Mouse (Mus musculus) gastrocnemius, postnatal 36 days (tissue): ENCODE results near the gene Tdrd1. TPM values are rescaled to one million over a fixed set of nuclear protein-coding genes. Genes with fewer than 3 reads are reported as not detected.

Source experiments
- DNase-seq, 2 experiments: peaks; one replicate each; pipeline ENCODE4 v3.0.0; 2022
- intact Hi-C: fragments of 180-260 bp; cut with DNase I; formaldehyde crosslinking; loops from one replicate; pipeline ENCODE4 v1.15.1; 2025
- total RNA-seq, 2 experiments: library from RNA; stranded (reverse); gene quantifications; 2 replicates each; pipeline ENCODE4 v1.2.3; 2021

Gene Tdrd1
- total RNA-seq, 2 experiments from 2014 or later: not detected

DNA sequence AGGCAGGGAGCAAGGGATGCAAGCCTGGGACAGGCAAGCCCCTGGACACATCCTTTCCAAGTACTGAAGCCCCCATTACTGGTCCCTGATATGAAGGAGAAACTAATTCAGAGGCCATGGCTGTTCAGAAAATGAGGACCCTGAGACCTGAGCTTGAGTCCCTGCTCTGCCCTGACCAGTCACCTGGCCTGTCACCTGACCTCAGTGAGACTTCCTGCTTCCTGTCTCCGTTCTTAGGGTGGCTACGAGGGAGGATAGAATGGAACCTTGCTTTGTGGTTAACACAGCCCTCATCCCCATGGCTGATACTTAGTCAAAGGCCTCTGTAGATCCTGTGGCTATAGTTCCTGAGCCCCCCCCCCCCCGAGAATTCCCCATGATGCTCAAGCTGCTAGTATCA, 78.1 kb downstream of the Tdrd1 start:
- no peak for DNase-seq
- intact Hi-C loops: no loop called here

DNA sequence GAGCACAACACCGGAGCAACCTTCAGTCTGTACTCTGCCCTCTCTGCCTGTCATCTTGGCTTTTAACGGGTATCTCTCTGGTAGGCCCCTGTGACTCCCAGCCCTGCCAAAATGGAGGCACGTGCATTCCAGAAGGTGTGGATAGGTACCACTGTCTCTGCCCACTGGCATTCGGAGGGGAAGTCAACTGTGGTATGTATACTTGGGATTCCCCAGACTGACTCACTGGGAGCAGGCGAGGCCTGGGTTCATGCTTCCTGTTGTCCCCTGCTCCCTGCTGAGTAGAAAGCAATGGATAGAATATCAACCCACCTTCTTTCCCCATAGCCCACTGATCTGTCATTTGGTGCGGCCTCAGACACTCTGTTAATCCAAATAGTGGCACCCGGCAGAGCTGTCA, 79.4 kb downstream of the Tdrd1 start:
- intact Hi-C loops: loop anchor here (5.0 kb wide), 2 partner anchors 98 to 483 kb away; no protein-coding TSS in a partner anchor
- no peak for DNase-seq

DNA sequence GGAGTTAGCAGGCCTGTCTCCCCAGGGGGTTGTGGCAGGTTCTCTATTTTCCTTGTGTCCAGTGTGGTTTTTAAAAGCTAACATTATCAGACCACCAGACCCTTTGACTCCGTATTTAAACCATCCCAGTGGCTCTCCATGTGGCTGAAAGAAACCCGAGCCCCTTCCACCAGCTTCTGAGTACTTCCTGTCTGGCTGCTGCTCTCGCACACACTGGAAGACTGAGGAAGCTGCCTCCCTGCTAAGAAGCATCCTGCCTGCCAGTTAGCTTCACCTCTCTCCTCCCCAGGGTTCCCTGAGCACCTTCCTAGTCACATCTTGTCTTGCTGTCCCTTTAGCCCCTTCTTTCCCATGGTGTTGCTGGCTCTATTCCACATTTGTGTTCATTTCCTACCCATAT, 81.8 kb downstream of the Tdrd1 start:
- intact Hi-C loops: loop anchor here (5.0 kb wide), 2 partner anchors 101 to 486 kb away; no protein-coding TSS in a partner anchor
- DNase-seq: no peak

DNA sequence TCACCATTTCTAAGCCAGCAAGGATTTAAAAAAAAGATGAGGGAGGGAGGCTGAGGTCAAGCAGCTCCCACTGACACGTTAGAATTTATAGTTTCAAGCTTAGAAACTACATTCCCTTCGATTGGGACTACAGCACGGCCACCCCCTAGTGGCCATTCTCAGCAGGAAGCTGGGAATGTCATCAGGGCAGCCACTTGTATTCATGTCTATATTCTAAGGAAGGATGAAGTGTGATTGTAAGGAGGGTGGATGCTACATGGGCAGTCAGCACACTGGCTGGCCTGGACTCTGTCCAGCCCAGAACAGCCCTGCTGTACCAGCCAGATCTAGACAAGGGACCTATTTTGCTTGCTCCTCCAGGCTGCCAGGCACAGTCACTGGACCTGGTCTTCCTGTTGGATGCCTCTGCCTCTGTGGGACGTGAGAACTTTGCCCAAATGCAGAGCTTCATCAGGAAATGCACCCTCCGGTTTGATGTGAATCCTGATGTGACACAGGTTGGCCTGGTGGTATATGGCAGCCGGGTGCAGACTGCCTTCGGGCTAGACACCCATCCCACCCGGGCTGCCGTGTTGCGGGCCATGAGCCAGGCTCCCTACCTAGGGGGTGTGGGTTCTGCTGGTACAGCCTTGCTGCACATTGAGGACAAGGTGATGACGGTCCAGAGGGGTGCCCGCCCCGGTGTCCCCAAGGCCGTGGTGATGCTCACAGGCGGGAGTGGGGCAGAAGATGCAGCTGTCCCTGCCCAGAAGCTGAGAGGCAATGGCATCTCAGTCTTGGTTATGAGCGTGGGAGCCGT, 82.7 kb downstream of the Tdrd1 start:
- intact Hi-C loops: loop anchor here (5.0 kb wide), 2 partner anchors 101 to 486 kb away; no protein-coding TSS in a partner anchor
- no peak for DNase-seq

DNA sequence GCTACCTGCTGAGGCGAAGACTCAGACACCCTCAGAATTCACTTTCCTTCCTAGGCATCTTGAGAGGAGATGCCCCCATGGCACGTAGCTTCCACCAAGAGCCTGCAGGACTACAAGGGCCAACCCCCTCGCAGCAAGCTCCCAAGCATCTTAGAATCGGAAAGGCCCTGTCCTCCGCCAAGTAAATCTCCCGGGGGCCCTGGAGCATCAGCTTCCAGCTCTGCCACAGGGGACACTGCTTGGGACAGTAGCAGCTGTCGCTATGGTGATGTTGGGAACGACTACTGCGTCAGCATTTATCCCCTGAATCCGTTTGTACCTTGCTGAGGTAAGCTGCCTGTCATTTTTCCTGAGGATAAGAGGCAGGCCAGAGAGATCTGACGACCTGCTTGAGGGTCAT, 84.6 kb downstream of the Tdrd1 start:
- DNase-seq: no peak
- intact Hi-C loops: no loop called here

DNA sequence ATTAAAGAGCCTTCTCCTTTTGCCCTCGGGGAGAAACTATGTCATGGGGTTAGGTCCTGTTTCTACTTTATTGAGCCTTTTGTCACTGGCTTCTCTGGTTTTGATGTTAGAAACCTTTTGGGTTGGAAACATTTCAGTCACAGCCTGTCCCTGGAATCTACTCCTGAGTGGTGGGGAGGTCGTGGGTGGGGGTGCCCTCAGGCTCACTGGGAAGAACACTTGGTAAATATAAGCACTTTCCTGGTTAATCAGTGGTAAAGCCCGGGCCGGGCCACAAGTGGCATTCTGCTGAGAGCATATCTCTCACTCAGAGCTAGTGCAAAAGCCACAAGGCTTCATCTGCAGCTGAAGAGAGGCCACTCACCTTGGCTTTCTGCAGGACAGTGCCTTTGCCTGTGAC, 87.8 kb downstream of the Tdrd1 start:
- intact Hi-C loops: no loop called here

DNA sequence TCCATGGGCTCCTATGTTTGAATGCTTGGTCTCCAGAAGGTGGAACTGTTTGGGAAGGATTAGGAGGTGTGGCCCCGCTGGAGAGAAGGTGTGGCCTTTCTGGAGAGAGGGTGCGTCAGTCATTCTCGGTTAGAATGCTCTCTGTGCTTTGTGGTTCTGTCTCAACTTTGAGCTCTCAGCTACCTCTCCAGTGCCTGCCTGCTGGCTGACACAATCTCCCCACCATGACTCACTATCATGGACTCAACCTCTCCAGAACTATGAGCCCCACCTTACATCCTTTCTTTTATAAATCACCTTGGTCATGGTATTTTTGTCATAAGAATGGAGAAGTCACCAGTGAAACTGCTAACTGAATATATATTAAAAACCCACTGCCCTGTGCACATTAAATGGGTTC, 88.6 kb downstream of the Tdrd1 start:
- intact Hi-C loops: no loop called here
- DNase-seq: no peak

More for the DNA sequence above, 87.8 kb downstream of the Tdrd1 start:
- DNase-seq: no peak

DNA sequence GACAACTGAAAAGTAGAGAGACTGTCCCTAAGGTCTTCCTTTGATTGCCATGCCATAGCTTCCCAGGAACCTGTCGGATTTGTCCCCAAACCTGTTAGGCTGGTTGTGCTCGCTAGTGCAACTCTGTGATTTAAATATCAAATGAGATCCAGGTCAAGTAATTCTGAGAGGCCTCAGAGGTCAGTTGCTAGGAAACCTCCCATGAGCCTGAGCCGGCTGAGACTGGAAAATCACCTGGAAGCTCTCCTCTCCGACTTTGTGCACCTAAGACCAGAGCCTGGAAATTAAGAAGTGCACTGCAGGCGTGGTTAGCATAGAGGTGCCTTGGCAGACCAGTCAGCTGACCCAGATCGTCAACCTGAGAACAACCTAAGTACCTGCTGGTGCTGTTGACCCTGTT, 89.1 kb downstream of the Tdrd1 start:
- intact Hi-C loops: no loop called here

More for the DNA sequence above, 89.1 kb downstream of the Tdrd1 start:
- no peak for DNase-seq

Other genes with a start within 250 kb of the Tdrd1 start
- under 1 TPM; 0.15 to 0.20 TPM for gene Adrb1, start 104.0 kb upstream of the Tdrd1 start, total RNA-seq
- gene Ccdc186, start 4.0 kb upstream of the Tdrd1 start, total RNA-seq: 10 to 100 TPM; 19.1 to 19.3 TPM
- not detected for gene Vwa2, start 48.0 kb downstream of the Tdrd1 start, total RNA-seq
- gene Afap1l2, start 182.0 kb downstream of the Tdrd1 start, total RNA-seq: 1 to 10 TPM; 1.6 to 2.2 TPM